Mouse (Mus musculus): ENCODE results near the gene 1700113H08Rik. TPM values are rescaled to one million over a fixed set of nuclear protein-coding genes. Genes with fewer than 3 reads are reported as not detected.

Gene 1700113H08Rik
- polyA plus RNA-seq (2016; fragmentation: Nextera tagmentation; extraction: Ambion mirVana): 0.29 and 0.41 TPM in 2 replicates

DNA sequence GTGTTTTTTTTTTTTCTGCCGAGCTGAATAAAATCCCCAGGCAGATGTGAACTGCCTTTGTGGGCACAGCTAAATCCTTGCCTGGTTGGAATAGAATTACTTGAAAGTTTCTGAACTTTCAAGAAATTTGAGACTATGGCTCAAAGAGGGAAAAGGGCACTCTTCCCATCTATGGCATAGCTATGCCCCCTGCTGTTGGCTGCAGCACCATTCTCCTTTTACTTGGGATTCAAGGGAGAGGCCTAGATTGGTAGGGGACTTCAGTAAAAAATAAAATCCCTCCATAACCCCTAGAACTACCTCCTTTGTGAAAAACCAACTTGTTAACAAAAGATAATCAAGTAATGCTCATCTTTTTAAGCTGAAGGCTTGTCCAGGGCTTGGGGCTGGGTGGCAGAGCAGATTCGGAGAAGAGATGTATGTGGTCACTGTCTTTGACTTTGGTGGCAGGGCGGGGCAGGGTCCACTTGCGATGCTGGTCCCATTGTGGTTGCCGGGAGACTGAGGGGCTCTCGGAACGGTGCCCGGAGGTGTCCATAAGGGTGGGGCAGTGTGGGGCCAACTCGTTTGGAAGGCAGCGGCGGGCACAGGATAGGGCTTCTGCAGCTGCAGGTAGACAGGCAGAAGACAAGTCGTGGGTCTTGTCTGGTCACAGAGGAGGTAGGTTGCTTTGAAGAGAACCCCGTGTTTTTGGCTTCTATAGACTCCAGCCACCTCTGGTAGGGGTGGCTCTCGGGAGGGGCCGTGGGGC is at the start of gene 1700113H08Rik:
Gene 1700113H08Rik, plus strand, starts transcription at position 546 of the 751 bp plus-strand sequence.
- H3K9ac ChIP-seq: peak within 1 kb of the TSS; percentile 55
- peak; percentile 51 for ATAC-seq (ENCODE audit: low FRiP score, low read depth)
- H3K4me1 ChIP-seq: peaks cover 14% of the 10 kb centered on the region
- peak within 1 kb of the TSS; percentile 77 for H3K4me2 ChIP-seq (replicated peaks)
- H3K27ac ChIP-seq: peak within 1 kb of the TSS; percentile 84
- peak within 1 kb of the TSS; percentile 41 for H3K4me3 ChIP-seq
- 2% methylated on average over 15 of the region's 15 CpGs for WGBS
- no peaks in the 10 kb centered on the region for H3K36me3 ChIP-seq
- H3K27me3 ChIP-seq (replicated peaks): no peaks in the 10 kb centered on the region; the same call in 1 of the 2 replicates
- H3K9me3 ChIP-seq: no peaks in the 10 kb centered on the region

DNA sequence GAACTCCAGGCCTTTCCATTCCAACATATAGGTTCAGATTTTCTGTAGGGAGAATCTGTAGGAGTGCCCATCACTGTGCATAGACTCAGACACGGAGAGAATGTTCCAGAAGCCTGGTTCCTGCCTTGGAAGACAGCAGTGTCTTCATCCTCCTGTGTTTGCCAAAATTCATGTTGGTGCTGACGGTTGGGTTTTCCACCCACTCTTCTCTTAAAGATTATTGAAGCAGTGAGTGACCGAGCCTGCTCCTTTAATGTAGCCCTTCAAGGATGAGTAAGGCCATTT is 49.7 kb upstream of the 1700113H08Rik start:
- H3K4me2 ChIP-seq (replicated peaks): no peak overlapping the region
- H3K27me3 ChIP-seq (replicated peaks): no peaks in the 10 kb centered on the region
- no peaks in the 10 kb centered on the region for H3K9me3 ChIP-seq
- H3K4me3 ChIP-seq: no peak overlapping the region
- H3K4me1 ChIP-seq: no peaks in the 10 kb centered on the region
- no peaks in the 10 kb centered on the region for H3K36me3 ChIP-seq
- no peak overlapping the region for H3K27ac ChIP-seq
- H3K9ac ChIP-seq: no peak overlapping the region
- ATAC-seq (ENCODE audit: low FRiP score, low read depth): no peak
- WGBS: 88% methylated on average over 3 of the region's 3 CpGs

DNA sequence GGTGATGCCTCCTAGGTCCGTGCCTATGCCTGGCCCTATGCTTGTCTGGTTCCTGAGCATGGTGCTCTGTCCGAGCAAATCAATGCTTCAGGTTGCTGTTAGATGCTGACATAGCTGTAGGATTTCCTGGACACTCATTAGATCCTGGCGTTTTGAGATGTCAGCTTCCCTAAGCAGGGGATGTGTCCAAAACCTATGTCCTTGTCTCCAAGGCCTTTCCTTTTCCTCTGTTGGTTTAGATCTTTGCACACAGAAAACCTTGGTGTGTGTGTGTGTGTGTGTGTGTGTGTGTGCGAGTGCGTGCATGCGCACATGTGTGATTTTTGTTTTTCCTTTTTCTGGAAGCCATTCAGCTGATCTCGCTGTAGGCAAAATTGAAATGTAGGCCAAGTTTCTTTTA is 45.8 kb upstream of the 1700113H08Rik start:
- no peak overlapping the region for H3K9ac ChIP-seq
- 90% methylated on average over 7 of the region's 7 CpGs for WGBS
- no peaks in the 10 kb centered on the region for H3K9me3 ChIP-seq
- no peak overlapping the region for H3K4me3 ChIP-seq
- no peak overlapping the region for H3K27ac ChIP-seq
- ATAC-seq (ENCODE audit: low FRiP score, low read depth): no peak
- H3K27me3 ChIP-seq (replicated peaks): no peaks in the 10 kb centered on the region
- peaks cover 13% of the 10 kb centered on the region; the same call in 1 of the 2 replicates for H3K4me1 ChIP-seq
- H3K4me2 ChIP-seq (replicated peaks): no peak overlapping the region
- no peaks in the 10 kb centered on the region for H3K36me3 ChIP-seq

DNA sequence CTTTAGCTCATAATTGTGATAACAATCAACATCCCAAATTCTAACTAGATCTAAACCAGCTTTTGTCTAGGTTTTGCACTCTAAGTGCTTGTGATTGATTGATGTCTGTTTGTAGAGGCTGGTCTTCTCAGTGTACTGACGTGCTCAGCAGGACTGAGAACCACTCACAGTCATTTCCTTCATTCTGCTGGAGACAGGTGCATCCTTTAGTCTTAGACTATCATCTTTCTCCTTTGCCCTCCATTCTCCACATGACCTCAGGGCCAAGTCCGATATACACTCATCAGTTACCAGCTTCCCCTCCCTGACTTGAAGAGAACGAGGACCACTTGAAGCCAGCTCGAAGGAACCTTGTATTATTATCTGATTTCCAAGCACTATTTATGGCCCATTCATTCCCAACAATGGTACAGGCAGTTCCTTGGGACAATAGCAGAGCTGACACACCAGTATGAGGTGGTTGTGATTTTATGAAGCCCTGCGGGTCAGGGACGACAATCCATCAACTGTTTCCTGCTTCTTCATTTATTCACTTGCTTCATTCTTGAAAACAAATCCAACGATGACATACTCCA is 43.4 kb upstream of the 1700113H08Rik start:
- WGBS: 33% methylated on average over 7 of the region's 7 CpGs
- no peak overlapping the region for H3K9ac ChIP-seq
- H3K4me3 ChIP-seq: no peak overlapping the region
- H3K27ac ChIP-seq: no peak overlapping the region
- H3K4me1 ChIP-seq: peaks cover 13% of the 10 kb centered on the region; the same call in 1 of the 2 replicates
- no peak for ATAC-seq (ENCODE audit: low FRiP score, low read depth)
- H3K27me3 ChIP-seq (replicated peaks): no peaks in the 10 kb centered on the region
- no peak overlapping the region for H3K4me2 ChIP-seq (replicated peaks)
- no peaks in the 10 kb centered on the region for H3K9me3 ChIP-seq
- H3K36me3 ChIP-seq: no peaks in the 10 kb centered on the region

DNA sequence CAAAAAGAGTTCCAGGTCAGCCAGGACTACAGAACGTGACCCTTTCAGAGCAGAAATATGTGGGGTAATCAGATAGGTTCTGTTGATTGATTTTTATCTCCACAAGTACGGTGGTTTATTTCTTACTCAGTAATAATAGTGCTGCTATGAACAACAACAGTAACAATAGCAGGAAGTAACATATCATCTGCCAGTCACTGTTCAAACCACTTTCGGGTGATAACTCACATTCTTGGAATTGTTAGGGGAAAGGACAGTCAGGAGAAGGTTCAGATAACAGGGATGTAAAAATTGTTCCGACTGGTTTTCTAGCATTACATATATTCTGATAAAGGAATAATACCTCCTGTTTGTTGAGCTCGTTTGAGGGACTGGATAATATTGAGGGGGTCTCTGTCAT is 42.4 kb upstream of the 1700113H08Rik start:
- Histone ChIP-seq H3K9ac (no peak overlapping the region), H3K4me2 (replicated peaks) (no peak overlapping the region), H3K27ac (no peak overlapping the region), H3K27me3 (replicated peaks) (no peaks in the 10 kb centered on the region), H3K4me1 (peaks cover 13% of the 10 kb centered on the region; the same call in 1 of the 2 replicates), H3K9me3 (no peaks in the 10 kb centered on the region), H3K36me3 (no peaks in the 10 kb centered on the region), H3K4me3 (no peak overlapping the region)
- WGBS: 72% methylated on average over 5 of the region's 5 CpGs
- no peak for ATAC-seq (ENCODE audit: low FRiP score, low read depth)

DNA sequence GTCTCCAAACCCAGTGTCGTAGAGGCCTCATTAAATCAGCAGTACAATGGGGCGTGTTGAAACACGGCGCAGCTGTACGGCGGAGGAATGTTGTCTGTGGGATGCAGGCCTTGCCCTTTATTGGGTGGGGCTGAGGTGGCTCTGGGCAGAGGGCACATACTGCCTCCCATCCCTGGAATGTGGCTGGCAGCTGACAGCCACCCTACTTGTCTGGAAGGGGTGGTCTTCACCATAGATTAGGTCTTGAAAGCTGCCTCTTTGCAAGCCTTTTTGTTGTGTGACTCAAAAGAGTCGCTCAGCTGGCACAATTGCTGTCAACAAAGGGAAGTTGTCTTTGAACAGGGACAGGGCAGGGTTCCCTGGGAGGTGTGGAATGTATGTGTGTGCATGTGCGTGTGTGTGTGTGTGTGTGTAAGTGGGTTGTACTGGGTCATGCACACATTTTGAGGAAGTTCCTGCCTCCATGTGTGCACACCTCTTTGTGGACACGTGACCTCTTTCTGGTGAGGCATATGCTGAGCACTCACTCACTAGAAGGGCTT is 41.6 kb upstream of the 1700113H08Rik start:
- no peaks in the 10 kb centered on the region for H3K36me3 ChIP-seq
- peak; percentile 85 for ATAC-seq (ENCODE audit: low FRiP score, low read depth)
- H3K27ac ChIP-seq: no peak overlapping the region
- H3K27me3 ChIP-seq (replicated peaks): no peaks in the 10 kb centered on the region
- no peak overlapping the region for H3K4me3 ChIP-seq
- H3K4me1 ChIP-seq: peaks cover 13% of the 10 kb centered on the region; the same call in 1 of the 2 replicates
- no peak overlapping the region for H3K9ac ChIP-seq
- H3K9me3 ChIP-seq: no peaks in the 10 kb centered on the region
- no peak overlapping the region for H3K4me2 ChIP-seq (replicated peaks)
- WGBS: 22% methylated on average over 9 of the region's 9 CpGs

DNA sequence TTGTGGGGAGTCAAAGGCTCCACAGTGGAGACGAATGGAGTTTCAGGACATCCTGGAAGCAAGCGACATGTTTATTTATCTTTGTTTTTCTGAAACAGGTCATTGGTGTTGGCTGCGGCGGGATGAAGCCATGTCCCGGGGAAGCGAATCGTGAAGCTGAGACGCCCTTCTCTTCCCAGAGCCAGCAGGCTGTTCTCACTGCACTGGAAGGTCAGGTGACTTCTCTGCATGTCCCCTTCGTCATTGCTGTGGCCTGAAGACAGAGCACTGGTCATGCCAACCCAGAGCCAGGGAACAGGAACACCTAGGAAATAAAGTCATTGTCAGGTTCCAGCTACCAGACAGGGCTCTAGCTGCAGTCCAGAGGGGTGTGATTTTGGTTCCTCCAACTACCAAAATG is 39.0 kb upstream of the 1700113H08Rik start:
- Histone ChIP-seq H3K4me3 (no peak overlapping the region), H3K4me2 (replicated peaks) (no peak overlapping the region), H3K9me3 (no peaks in the 10 kb centered on the region), H3K27ac (no peak overlapping the region), H3K36me3 (no peaks in the 10 kb centered on the region), H3K27me3 (replicated peaks) (no peaks in the 10 kb centered on the region), H3K9ac (no peak overlapping the region), H3K4me1 (peaks cover 13% of the 10 kb centered on the region; the same call in 1 of the 2 replicates)
- ATAC-seq (ENCODE audit: low FRiP score, low read depth): no peak
- 73% methylated on average over 9 of the region's 9 CpGs for WGBS

DNA sequence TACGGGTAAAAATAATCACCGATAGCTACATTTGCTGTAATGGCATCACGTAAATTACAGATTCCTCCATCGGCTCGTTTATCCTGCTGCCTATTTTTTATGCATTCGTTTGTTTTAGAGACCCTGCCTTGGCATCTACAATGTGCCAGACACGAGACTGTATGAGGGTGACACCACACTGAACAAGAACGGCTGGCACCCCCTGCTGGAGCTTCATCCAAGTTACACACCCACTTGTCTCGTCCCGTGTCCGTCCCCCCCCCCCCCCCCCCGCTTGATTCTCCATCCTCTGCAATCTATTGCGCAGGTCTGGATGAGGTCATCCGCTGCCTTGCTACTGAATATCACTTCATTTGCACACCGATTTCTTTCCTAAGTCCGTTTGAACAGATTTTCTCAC is 37.1 kb upstream of the 1700113H08Rik start:
- Histone ChIP-seq H3K27ac (no peak overlapping the region), H3K27me3 (replicated peaks) (no peaks in the 10 kb centered on the region), H3K4me3 (no peak overlapping the region), H3K36me3 (no peaks in the 10 kb centered on the region), H3K9me3 (no peaks in the 10 kb centered on the region), H3K9ac (no peak overlapping the region), H3K4me2 (replicated peaks) (no peak overlapping the region), H3K4me1 (peaks cover 12% of the 10 kb centered on the region; the same call in 1 of the 2 replicates)
- 60% methylated on average over 15 of the region's 16 CpGs for WGBS
- 0 out of 2 replicates have a peak, but pooled peaks have one; percentile 31 for ATAC-seq (ENCODE audit: low FRiP score, low read depth)

DNA sequence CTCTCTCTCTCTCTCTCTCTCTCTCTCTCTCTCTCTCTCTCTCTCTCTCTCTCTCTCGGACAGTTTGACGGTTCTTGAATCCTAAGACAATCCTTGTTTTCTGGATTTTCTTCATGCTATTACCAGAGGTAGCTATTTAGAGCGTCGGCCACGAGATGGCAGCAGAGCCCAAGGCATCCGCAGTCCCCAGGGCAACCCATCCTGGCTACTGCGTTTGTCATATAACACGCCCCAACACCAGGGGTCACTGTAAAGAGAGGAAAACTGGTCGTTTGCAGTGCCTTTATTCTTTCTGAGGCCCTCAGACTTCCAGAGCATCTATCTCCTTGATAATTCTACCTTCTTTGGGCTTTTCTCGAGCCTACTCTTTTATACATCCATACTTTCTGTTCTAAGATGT is 33.0 kb upstream of the 1700113H08Rik start:
- no peak overlapping the region for H3K9ac ChIP-seq
- H3K27ac ChIP-seq: no peak overlapping the region
- H3K9me3 ChIP-seq: no peaks in the 10 kb centered on the region
- H3K36me3 ChIP-seq: no peaks in the 10 kb centered on the region
- 3% methylated on average over 8 of the region's 10 CpGs for WGBS
- H3K4me2 ChIP-seq (replicated peaks): no peak overlapping the region
- ATAC-seq (ENCODE audit: low FRiP score, low read depth): peak; percentile 86
- H3K4me3 ChIP-seq: no peak overlapping the region
- no peaks in the 10 kb centered on the region for H3K27me3 ChIP-seq (replicated peaks)
- no peaks in the 10 kb centered on the region for H3K4me1 ChIP-seq

DNA sequence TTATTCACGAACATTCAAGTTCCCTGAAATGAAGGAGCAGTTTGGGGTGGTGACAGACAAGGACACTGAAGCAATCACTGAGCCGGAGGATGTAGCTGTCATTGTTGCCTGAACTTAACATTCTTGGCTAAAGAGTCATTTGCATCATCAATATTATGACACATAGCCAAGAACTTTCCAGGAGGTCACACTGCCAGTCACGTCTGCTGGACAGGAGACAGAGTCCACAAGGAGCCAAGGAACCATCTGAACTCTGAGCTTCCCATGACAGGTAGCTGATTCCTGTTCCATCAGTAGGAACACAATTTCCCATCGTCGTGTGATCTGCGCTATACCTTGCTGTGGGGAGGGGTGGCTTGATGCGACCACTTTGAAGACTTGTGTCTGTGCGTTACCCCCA is 25.1 kb upstream of the 1700113H08Rik start:
- no peak overlapping the region for H3K4me2 ChIP-seq (replicated peaks)
- no peaks in the 10 kb centered on the region for H3K36me3 ChIP-seq
- H3K4me3 ChIP-seq: no peak overlapping the region
- H3K27me3 ChIP-seq (replicated peaks): no peaks in the 10 kb centered on the region
- no peaks in the 10 kb centered on the region for H3K9me3 ChIP-seq
- peaks cover 14% of the 10 kb centered on the region for H3K4me1 ChIP-seq
- 91% methylated on average over 8 of the region's 8 CpGs for WGBS
- no peak overlapping the region for H3K27ac ChIP-seq
- no peak for ATAC-seq (ENCODE audit: low FRiP score, low read depth)
- H3K9ac ChIP-seq: no peak overlapping the region

DNA sequence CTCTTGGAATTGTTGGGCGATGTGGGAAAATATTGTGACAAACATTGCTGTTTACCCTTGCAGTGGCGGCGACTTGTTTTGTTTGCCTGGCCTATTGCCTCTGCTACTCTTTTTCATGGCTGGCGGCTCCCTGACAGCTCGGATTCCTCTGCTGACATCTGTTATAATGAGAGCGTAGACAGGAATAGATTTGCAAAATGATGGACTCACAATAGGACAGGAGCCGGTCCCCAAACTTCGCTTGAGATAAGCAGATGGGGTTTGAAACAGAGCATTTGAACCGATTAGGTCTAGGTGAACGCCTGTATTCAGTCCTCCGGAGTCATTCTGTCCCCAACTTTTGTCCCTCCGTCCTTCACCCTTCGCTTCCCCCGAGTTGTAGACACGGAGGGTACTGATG is 22.0 kb upstream of the 1700113H08Rik start:
- H3K27me3 ChIP-seq (replicated peaks): no peaks in the 10 kb centered on the region; the same call in 1 of the 2 replicates
- no peaks in the 10 kb centered on the region for H3K36me3 ChIP-seq
- no peak overlapping the region for H3K9ac ChIP-seq
- no peak overlapping the region for H3K27ac ChIP-seq
- H3K4me2 ChIP-seq (replicated peaks): peak overlapping the region; percentile 33
- no peak overlapping the region for H3K4me3 ChIP-seq
- H3K9me3 ChIP-seq: no peaks in the 10 kb centered on the region
- peaks cover 14% of the 10 kb centered on the region for H3K4me1 ChIP-seq
- ATAC-seq (ENCODE audit: low FRiP score, low read depth): no peak
- WGBS: 32% methylated on average over 15 of the region's 15 CpGs

DNA sequence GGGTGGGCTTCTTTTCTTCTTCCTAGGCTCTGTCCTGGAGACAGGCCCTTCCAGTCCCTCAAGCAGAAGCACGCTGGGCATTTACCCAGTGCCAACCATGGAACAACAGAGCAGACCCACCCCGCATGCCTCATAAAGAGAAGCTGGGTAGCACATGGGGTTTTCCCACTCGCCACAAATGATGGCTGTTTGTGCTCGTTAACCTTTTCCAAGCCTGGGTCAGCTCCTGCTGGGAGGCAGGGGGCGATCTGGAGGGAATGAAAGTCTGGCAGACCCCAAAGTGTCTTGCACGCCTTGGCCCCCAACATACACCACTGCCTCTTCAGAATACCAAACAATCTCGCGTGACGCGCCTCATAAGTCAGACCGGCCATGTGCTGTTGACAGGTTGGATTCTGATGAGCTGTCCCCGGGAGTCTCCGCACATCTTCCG is 21.6 kb upstream of the 1700113H08Rik start:
- Histone ChIP-seq H3K27me3 (replicated peaks) (no peaks in the 10 kb centered on the region; the same call in 1 of the 2 replicates), H3K4me3 (no peak overlapping the region), H3K9me3 (no peaks in the 10 kb centered on the region), H3K4me1 (peaks cover 14% of the 10 kb centered on the region), H3K4me2 (replicated peaks) (peak overlapping the region; percentile 33), H3K27ac (no peak overlapping the region), H3K36me3 (no peaks in the 10 kb centered on the region), H3K9ac (no peak overlapping the region)
- WGBS: 16% methylated on average over 14 of the region's 14 CpGs
- peak; percentile 77 for ATAC-seq (ENCODE audit: low FRiP score, low read depth)
